Mouse (Mus musculus) frontal cortex, postnatal 36 days (tissue): ENCODE results near the gene Ddr1.

Experiments used
- DNase-seq, 2 experiments: peaks; one replicate each; pipeline ENCODE4 v3.0.0; 2022; ENCODE audit warnings: low spot score in 2 of 2

The Ddr1 gene

DNA sequence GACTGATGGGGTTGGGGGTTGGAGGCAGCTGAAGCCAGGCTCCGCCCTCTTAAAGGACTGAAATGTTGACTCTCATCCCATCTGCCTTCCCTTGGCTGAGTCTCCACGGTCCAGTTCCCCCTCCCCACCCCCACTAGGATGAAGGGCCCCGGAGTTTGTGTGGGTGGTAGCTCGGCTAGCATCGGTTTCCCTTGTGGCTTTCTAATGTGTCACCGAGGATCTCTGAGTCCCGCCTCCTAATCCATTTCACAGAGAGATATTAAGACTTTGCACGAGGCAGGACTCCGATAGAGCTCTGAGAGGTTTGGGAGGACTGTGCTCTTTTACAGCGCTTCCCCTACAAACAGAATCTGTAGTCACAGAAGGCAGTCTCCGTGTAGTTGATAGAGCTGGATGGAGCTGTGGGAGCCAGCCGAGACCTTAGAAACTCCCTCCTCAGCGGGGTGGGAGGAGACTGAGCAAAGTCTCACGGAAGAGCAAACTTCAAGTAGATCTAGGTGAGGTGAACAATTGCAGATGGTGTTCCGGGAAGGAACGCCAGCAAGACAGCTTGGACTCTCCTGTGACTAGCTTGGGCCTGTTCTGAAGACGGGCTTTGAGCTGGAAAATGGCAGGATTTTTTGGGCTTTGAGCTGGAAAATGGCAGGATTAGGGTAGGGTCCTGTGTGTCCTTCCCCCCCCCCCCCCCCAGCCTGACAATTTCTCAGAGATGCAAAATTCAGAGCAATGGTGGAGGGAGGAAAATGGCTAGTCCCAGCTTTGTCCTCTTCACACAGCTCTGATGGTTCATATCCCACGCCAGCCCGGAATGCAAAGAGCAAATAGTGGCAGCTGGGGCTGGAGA lies at the start of gene Ddr1:
Gene Ddr1, minus strand, starts transcription at position 1 of the 844 bp plus-strand sequence.
- DNase-seq = peak; percentile 48 to 57

DNA sequence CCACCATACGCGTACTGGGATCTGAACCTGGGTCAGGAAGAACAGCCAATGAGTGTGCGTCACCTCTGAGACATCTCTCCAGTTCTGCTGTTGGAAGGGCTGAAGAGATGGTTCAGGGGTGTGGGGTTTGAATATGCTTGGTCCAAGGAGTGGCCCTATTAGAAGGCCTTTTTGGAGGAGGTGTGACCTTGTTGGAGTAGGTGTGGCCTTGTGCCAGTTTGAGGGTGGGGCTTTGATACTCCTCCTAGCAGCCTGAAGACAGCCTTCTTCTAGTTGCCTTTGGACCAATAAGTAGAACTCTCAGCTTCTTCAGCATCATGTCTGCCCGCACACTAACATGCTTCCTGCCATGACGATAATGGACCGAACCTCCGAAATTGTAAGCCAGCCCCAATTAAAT lies 49.2 kb upstream of the Ddr1 start:
- DNase-seq = no peak

DNA sequence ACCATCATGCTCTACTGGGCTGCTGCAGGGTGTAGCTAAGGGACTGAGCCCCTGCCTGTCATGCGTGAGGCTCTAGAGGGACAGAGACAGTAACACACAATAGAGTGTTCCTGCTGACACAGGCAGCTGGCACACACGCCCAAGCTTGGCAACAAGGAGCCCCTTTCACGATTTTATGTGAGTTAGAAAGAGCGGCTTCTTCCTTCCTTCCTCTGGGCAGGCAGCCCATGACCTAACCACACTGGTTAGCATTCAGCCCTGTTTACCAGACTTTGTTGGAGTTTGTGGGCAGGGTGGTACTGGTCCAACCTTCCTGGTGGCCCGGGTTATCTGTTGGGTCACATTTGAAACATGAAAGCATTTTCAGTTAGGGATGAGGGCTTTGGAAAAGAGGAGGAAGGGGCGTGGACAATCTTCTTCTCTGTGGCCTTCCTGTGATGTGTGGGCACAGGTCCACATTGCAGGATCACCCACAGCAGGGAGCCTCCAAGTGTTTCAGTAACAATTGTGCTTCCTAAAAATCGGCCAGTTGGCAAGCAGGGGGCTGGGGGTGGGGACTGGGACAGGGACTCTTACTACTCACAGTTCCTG lies 47.9 kb upstream of the Ddr1 start:
- peak; percentile 41 to 44 for DNase-seq

DNA sequence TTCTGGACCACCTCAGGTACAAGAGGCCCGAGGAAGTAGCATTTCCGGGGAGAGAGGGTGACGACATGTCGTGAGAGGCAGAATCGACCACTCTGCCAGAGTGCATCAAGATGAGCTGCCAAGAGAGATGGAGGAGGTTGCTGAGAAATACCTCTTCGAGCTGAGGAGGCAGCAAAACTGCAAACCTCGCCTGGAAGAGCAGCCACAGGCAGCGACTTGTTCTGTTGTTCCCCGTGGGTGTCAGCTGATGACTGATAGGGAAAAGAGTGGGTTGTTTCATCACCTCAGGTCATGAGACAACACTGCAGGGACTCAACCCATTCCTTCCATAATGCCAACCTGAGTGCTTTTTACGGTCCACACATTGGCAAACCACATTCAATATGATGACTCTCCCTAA lies 45.3 kb upstream of the Ddr1 start:
- DNase-seq = peak; percentile 35 to 43

DNA sequence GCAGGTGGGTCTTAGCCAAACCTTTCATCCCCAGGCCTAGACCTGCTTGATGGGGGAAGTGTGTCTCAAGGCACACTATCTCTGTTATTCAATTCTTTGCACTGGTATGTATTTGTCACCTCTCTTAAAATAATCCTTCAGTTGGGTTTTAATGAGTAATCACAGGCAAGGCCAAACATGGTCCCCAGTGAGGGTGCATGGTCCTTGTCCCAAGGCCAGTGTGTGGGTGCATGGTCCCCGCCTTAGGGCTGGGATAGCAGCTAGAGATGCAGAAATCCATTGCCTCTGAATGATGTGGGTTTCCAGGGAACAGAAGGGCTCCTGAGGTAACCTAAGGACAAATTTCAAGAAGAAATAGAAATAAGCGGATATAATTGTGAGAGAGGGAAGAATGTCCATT lies 39.9 kb upstream of the Ddr1 start:
- no peak for DNase-seq

DNA sequence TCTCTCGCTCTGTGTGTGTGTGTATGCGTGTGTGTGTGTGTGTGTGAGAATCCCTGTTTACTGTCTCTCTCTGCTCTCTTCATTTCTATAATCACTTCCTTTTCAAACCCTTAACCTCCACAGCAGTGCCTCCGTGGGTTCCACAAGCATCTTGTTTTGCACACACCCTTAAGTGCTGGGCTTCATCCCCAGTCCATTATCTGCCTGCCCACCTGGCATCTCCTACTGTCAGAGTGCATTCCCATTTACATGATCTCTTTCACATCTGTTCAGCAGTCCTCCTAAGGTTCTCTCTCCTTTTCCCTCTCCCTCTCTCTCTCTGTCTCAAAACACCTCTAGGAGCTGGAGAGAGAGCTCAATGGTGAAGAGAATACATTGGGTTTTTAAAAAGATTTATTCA lies 38.5 kb upstream of the Ddr1 start:
- DNase-seq = no peak

DNA sequence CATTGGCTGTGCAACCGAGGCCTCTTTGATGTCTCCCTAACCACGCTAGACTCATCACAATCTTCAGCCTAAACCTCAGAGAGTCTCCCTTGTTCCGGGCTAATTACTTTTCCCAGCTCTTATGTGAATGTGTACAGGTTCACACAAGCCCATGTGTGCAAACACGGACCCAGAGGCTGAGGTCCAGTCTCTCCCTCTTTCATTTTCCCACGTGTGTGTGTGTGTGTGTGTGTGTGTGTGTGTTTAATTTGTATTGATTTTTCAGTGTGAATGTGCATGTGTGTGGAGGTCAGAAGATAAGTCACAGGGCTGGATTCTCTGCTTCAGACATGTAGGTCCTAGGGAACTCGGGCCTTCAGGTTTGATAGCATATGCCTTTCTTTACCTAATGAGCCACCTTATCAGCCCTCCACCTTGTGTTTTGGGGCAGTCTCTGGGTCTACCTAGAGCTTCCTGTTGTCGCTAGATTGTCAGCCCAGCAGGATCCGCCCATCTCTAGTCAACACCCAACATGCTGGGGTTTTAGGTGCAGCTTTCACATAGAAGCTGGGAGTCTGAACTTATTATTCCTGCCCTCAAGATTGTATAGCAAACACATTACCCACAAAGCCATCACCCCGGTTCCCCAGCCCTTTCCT lies 37.3 kb upstream of the Ddr1 start:
- no peak for DNase-seq

DNA sequence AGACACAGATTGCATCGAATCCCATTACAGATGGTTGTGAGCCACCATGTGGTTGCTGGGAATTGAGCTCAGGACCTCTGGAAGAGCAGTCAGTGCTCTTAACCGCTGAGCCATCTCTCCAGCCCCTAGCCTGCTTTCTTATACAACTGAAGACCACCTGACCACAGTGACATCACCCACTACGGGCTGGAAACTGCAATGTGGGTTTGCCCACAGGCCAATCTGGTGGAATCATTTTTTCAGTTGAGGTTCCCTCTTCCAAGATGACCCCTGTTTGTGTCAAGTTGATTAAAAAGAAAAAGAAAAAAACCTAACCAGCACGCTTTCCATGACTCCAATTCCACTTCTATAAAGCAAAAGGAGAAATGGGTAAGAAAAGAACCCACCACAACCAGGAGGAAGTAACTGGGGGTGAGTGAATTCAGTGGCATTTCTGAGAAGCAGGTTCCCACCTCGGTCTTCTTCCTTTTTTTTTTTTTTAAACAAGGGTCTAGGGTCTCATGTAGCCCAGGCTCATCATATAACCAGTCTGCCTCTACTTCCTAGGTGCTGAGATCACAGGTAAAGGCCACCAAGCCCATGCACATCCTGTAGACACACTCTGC lies 36.0 kb upstream of the Ddr1 start:
- no peak for DNase-seq

DNA sequence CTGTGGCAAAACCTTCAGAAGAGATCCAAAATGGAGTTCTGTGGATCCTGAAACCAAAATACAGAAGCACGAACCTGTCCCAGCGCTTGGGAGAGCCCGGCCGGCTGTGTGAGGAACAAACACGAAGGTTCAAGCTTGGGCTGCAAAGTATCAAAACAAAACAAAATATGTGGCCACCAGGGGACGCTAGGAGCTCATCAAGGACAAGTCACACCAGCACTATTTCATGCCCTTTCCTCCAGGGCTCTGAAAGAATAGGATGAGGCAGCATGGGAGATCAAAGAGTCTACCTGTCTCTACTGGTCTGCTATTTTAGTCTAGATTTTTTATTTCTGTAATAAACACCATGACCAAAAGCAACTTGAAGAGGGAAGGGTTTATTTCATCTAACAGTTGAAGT lies 35.3 kb upstream of the Ddr1 start:
- peak; percentile 88 to 96 for DNase-seq

DNA sequence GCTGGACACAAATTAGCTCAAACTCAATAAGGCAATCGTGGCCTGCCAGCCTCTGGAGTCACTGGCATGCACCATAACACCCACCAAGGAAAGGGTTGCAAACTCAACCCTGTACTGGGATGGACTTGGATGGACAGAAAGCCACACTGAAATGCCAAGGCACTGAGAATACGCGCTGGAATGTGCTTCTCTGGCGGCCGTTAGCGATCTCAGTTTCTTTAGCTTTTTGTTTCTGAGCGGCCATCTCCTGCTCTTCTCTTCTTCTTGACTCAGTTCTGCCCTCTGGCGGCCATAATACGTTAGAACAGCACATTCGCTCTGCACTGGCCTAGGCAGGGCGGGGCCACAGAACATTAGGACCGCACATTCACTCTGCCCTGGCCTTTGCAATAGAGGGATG lies 33.3 kb upstream of the Ddr1 start:
- peak; percentile 72 to 84 for DNase-seq

DNA sequence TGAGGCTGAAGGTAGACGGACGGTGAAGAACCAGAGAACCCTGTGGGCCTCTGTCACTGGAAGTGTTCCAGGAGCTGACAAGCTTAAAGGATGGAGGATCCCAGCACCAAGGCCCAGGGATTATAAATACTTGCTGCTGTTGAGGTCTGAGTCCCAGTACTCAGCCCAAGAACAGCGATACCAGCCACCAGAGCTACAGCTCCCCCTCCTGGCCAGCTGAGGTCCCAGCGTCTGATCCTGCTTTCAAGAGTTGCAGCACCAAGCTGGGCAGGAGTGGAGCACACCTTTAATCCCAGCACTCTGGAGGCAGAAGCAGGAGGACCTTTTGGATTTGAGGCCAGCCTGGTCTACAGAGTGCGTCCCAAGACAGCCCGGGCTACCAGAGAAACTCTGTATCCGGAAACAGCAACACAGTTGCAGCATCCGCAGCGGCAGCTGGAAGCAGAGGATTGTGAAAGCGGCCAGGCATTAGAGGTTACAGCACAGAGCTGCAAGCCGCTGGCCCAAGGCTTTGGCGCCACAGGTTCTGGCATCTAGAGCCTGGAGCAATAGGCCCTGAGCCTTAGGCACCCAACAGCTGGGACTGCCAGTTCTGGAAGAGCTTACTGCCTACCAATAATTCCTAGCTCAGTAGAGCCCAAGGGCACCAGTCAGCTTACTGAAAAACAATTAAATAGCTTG lies 32.0 kb upstream of the Ddr1 start:
- peak; percentile 63 to 80 for DNase-seq

DNA sequence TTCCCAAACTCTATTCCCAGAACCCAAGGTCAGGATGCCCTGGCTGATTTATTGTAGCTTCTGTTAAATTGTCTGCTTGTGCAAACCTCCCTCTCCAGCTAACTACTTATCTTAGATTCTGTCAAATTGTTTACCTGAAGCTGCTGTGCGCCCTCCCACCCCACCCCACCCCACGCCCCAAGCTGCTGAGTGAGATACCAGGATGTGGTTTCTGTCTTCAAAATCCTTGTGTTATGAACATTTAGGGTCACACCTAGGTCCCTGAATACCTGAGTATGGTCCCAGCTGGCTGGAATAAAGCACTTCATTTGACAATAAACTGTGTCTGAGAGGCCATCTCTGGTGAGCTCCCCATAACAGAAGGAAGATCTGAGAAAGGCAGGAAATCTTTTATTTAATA lies 30.1 kb upstream of the Ddr1 start:
- no peak for DNase-seq

DNA sequence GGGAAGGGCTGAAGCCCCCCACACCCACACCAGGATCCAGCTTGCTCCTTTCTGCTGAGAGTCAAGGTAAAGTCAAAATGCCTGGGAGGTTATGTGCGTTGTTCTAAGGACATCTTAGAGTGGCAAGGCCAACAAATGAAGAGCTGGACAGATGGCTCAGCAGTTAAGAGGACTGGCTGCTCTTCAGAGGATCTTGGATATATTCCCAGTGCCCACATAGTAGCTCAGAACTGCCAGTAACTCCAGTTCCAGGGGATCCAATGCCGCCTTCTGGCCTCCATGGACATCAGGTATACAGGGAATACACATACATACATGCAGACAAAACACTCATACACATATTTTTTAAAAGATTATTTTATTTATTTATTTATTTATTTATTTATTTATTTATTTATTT lies 29.0 kb upstream of the Ddr1 start:
- DNase-seq = no peak

DNA sequence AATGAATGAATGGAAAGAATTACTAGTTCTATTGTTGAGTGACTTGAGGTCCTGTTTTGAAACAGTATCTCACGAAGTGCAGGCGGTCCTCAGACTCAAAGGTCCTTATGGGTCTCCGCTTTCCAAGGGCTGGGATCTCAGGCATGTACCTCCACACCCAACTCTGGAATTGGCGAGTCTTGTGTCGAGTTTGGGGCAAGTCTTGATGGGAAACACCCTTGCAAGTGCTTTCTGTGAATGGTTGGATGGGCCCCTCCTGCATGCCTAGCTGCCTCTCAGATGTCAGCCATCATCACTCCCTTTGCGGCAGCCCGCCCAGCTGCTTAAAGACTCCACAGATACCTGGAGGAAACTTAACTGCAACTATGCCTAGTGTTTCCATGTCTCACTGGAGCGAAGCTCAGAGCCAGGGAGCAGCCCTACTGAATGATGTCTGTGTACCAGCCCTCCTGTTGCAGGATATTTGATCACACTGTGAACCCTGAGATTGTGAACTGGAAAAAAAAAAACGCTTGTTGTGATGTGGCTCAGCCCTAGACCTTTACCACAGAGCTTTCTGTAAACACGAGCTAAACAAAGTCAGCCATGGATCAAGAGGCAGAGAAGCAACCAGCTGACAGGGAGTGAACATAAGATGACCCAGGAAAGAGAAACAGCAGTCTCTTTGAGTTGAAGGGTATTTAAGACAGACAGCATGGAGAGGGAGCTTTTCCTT lies 27.2 kb upstream of the Ddr1 start:
- no peak for DNase-seq

DNA sequence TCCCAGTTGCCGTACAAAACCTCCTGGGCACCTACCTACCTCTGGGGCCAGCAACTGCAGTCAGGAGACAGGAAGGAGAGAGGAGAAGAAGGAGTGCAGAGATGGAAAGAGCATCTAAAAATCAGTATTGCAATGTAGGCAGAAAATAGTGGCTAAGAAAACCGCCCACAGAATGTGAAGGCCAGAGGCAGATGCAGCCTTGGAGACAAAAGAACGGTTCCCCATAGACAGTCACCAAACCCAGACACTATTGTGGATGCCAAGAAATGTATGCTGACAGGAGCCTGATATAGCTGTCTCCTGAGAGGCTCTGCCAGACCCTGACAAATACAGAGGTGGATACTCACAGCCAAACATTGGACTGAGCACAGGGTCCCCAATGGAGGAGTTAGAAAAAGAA lies 25.7 kb upstream of the Ddr1 start:
- peak in 1 of 2 experiments; percentile 14 for DNase-seq

DNA sequence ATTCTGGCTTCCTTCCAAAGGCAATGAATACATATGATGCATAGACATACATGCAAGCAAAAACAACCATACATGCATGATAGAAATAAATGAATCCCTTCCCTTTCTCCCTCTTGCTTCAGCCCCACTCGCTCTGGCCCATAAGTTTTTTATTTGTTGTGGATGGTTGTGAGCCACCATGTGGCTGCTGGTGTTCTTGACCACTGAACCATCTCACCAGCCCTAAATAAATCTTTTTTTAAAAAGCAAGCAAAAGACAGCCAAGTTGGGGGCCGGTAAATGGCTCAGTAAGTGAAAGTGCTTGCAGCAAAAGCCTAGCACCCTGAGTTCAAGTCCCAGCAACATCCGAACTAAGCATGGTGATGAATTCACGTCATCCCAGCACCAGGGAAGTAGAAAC lies 24.4 kb upstream of the Ddr1 start:
- DNase-seq = no peak

DNA sequence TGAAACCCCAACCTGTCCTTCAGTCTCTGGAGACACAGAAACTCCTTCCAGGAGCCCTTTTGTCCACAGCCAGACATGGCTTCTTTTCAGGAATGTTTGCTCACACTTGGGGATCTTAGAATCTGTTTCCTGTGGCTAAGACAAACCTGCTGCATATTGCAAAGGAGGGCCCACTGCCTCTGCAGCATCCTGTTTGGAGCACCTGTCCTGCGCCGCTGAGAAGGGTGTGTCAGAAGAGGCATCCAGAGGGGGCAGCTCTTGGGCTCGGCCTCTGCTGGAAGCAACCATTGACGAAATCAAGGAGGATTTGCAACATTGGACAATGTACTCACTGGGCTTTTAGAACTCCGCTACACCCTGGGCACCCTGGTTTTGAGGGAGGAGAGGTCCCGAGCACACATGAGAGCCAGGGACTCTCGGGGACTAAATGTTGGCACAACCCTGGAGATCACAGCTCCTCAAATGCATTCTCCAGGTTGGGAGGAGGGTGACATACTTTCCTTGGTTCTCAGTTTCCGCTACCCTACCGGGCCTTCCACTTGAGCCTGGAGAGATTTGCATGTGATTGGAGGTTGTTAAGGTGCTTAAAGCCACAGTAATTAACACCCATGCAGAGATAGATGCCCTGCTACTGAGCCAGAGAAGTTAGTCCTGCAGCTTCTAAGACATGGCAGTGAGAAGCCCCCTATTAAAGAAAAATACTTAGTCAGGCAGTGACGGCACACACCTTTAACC lies 23.2 kb upstream of the Ddr1 start:
- no peak for DNase-seq

DNA sequence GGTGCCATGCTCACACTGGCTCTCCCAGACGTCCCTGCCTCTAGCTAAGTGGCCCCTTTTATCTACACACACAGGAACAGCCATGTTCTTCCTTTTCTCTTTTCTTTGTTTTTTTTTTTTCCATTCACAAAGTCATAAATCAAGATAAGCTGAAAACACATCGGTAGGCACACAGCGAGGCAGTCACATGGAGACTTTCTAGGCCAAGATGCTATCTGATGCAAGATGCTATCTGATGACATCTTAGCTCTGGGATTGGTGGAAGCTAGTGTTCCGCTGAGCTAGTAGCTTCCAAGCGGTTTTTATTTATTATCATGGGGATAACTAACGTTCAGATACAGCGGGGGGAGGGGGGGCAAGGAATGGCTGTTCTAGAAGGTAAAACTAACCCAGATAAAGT lies 22.6 kb upstream of the Ddr1 start:
- DNase-seq = no peak

DNA sequence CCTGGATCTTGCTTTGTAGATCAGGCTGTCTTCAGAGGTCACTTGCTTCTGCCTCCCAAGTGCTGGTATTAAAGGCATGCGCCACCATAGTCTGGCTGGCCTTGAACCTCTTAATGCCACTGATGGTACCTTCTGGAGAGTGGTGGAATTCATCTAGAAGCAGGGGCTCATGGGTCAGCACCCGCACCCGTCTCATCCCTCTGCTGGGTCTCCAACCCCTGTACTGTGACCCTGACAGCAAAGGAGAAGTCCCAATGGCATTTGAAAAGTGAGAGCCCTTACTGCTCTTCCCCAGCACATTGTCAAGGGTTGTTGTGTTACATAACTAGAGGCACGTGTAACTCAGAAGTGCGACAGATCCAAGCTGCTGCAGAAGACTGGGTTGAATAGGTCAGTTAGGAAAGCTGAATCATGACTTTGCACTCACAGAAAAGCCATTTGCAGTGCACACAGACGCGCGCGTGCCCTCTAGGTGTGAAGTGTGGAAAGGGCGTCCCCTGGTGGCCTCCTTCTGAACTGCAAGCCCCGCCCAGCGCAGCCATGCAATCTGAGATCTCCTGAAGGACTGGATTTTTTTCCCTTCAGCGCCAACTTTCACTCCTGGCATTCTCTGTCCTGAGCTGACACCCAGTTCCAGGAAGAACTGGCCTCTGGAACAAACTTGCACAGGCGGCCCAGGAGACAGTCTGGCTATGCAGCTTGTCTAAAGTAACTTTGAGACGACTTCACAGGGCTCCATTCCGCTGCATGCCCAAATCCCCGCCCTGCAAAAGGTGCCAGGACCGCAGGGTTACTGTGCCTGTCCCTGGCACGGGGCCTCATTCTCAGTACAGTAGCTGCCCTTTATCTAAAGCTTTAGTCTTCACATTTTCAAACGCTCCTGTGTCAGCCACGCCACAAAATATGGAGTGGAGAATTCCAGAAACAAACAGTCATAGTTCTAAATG lies 21.1 kb upstream of the Ddr1 start:
- peak; percentile 90 to 92 for DNase-seq

DNA sequence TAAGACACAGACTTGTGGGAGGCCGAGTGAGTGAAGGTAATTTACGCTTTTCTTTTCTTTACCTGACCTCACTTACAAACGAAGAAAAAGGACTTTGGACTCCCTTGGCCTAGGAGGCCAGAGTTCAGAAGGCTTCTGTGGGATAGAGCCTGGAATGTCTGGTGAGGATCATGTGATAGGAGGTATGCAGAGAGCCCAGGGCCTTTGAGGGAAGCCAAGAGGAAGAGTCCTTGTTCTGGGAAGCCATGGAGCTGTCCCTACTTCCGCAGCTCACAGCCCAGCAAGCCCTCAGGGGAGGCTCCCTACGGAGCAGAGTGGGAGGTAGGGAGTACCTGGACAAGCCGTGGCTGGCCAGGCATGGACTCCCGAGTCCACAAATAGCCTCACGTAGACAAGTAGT lies 17.3 kb upstream of the Ddr1 start:
- no peak for DNase-seq
